Mouse (Mus musculus): ENCODE data around the gene Btbd35f22. TPM values are rescaled to one million over a fixed set of nuclear protein-coding genes. Genes with fewer than 3 reads are reported as not detected.
"Not testable (repeated sequence)": the region's sequence is repeated elsewhere in the genome, so short reads cannot be mapped to it uniquely, and the experiment has no call there.

Gene Btbd35f22
- not detected for total RNA-seq (2021)
- long read RNA-seq, experiment 1, result 0 reads
- long read RNA-seq, experiment 2, result 0 reads

GRCm38 (mm10) chrX:32047529-32047928 is at the start of gene Btbd35f22:
Btbd35f22 (plus strand) TSS chrX:32047829.
- intact Hi-C loops (cut with DNase I); DNase-seq: not testable (repeated sequence)

Other genes with a start within 250 kb of the Btbd35f22 start
- gene Gm21637, start 85.8 kb upstream of the Btbd35f22 start, total RNA-seq (2021), result not detected
- gene Btbd35f2, start 230.6 kb downstream of the Btbd35f22 start, total RNA-seq (2021), result not detected

Measured in heart, postnatal 14 days (tissue).